Mouse (Mus musculus) neural tube, embryonic 11.5 days (tissue): Measurements from ENCODE around the gene H3f3a. TPM values are rescaled to one million over a fixed set of nuclear protein-coding genes. Genes with fewer than 3 reads are reported as not detected.
"Not testable (repeated sequence)": the region's sequence is repeated elsewhere in the genome, so short reads cannot be mapped to it uniquely, and the experiment has no call there.

ENCODE experiments used
- ATAC-seq: fragments of 200-750 bp; cut with Nextera tagmentation; 2 replicates; pipeline ENCODE4 v1.8.0; 2017; ENCODE audit warnings: moderate number of reproducible peaks, mild to moderate bottlenecking, moderate TSS enrichment, moderate library complexity; ENCODE audit not compliant: insufficient read depth, low FRiP score, low TSS enrichment
- DNase-seq: peaks from one replicate; pipeline ENCODE4 v3.0.0-alpha.2; 2015; ENCODE audit warnings: low spot score
- H3K27ac ChIP-seq: fragments of 300-500 bp; sonication (generic); 2 replicates; pipeline ENCODE4 v1.5.1; 2014; ENCODE audit warnings: low read depth, mild to moderate bottlenecking, low read length
- H3K27me3 ChIP-seq: fragments of 300-500 bp; sonication (generic); 2 replicates; pipeline ENCODE4 v1.6.1; 2014; ENCODE audit warnings: mild to moderate bottlenecking, low read length, mixed read lengths; ENCODE audit not compliant: control insufficient read depth, insufficient read depth
- H3K36me3 ChIP-seq: fragments of 300-500 bp; sonication (generic); 2 replicates; pipeline ENCODE4 v1.6.1; 2014; ENCODE audit warnings: mild to moderate bottlenecking, low read length, moderate library complexity, mixed read lengths; ENCODE audit not compliant: control insufficient read depth, insufficient read depth
- H3K4me1 ChIP-seq: fragments of 300-500 bp; sonication (generic); 2 replicates; pipeline ENCODE4 v1.6.1; 2014; ENCODE audit warnings: low read length, mixed read lengths; ENCODE audit not compliant: control insufficient read depth, insufficient read depth
- H3K4me2 ChIP-seq: fragments of 300-500 bp; sonication (generic); 2 replicates; pipeline ENCODE4 v1.6.1; 2014; ENCODE audit warnings: low read depth, mild to moderate bottlenecking, moderate library complexity
- H3K4me3 ChIP-seq: fragments of 300-500 bp; sonication (generic); 2 replicates; pipeline ENCODE4 v1.5.1; 2014; ENCODE audit warnings: low read depth, low read length
- H3K9ac ChIP-seq: fragments of 300-500 bp; sonication (generic); 2 replicates; pipeline ENCODE4 v1.6.1; 2014; ENCODE audit warnings: mild to moderate bottlenecking, low read length
- H3K9me3 ChIP-seq: fragments of 300-500 bp; sonication (generic); 2 replicates; pipeline ENCODE4 v1.6.1; 2016; ENCODE audit warnings: low read length; ENCODE audit not compliant: control insufficient read depth
- WGBS: fragments of 180-500 bp; shearing (Covaris S2); extraction: QIAGEN DNeasy Blood & Tissue Kit; methylation state at CpG from one replicate; pipeline ENCODE4 v1.1.7; 2014; 5-methylcytosine and 5-hydroxymethylcytosine counted together
- polyA plus RNA-seq: library from polyadenylated mRNA; unstranded; fragments of >200 nt; fragmentation: Nextera tagmentation; extraction: Ambion mirVana; gene quantifications from 2 replicates; pipeline ENCODE4 v1.2.1, GENCODE M21; 2014

The H3f3a gene
- polyA plus RNA-seq, 1 experiment from 2014 or later = 3,301 TPM

- H3K9ac ChIP-seq = no peak overlapping the region
- no peaks in the 10 kb centered on the region for H3K27me3 ChIP-seq
- DNase-seq (no peak), ATAC-seq (no peak)
- H3K4me2 ChIP-seq = no peak overlapping the region
- H3K9me3 ChIP-seq = no peaks in the 10 kb centered on the region
- WGBS = 90% methylated on average over 8 of the region's 8 CpGs
- no peaks in the 10 kb centered on the region for H3K4me1 ChIP-seq
- no peaks in the 10 kb centered on the region for H3K36me3 ChIP-seq
- H3K4me3 ChIP-seq = no peak overlapping the region
- no peak overlapping the region for H3K27ac ChIP-seq
These were observed 28.0 kb upstream of the H3f3a start for GRCm38 (mm10) chr1:180841561-180842300.

GRCm38 (mm10) chr1:180839201-180839910 is 25.6 kb upstream of the H3f3a start:
- WGBS = 70% methylated on average over 8 of the region's 8 CpGs
- H3K4me2 ChIP-seq = no peak overlapping the region
- H3K27me3 ChIP-seq = no peaks in the 10 kb centered on the region
- DNase-seq (no peak), ATAC-seq (no peak)
- no peak overlapping the region for H3K4me3 ChIP-seq
- H3K36me3 ChIP-seq = no peaks in the 10 kb centered on the region
- H3K9me3 ChIP-seq = no peaks in the 10 kb centered on the region
- H3K27ac ChIP-seq = no peak overlapping the region
- H3K9ac ChIP-seq = no peak overlapping the region
- no peaks in the 10 kb centered on the region for H3K4me1 ChIP-seq

- DNase-seq (no peak), ATAC-seq (no peak)
- Histone ChIP-seq H3K27ac (no peak overlapping the region), H3K27me3 (no peaks in the 10 kb centered on the region), H3K4me3 (no peak overlapping the region), H3K9me3 (no peaks in the 10 kb centered on the region), H3K36me3 (no peaks in the 10 kb centered on the region), H3K9ac (no peak overlapping the region), H3K4me1 (no peaks in the 10 kb centered on the region), H3K4me2 (no peak overlapping the region)
- 28% methylated on average over 6 of the region's 6 CpGs for WGBS
These were observed 24.3 kb upstream of the H3f3a start for GRCm38 (mm10) chr1:180838014-180838413.

GRCm38 (mm10) chr1:180837186-180837585 is 23.4 kb upstream of the H3f3a start:
- Histone ChIP-seq H3K9me3 (no peaks in the 10 kb centered on the region), H3K4me3 (no peak overlapping the region), H3K4me1 (no peaks in the 10 kb centered on the region), H3K4me2 (no peak overlapping the region), H3K27ac (no peak overlapping the region), H3K27me3 (no peaks in the 10 kb centered on the region), H3K36me3 (no peaks in the 10 kb centered on the region), H3K9ac (no peak overlapping the region)
- DNase-seq = no peak
- 91% methylated on average over 5 of the region's 5 CpGs for WGBS
- no peak for ATAC-seq

- 84% methylated on average over 8 of the region's 8 CpGs for WGBS
These were observed 22.7 kb upstream of the H3f3a start for GRCm38 (mm10) chr1:180836467-180836866.

GRCm38 (mm10) chr1:180835273-180836015 is 21.7 kb upstream of the H3f3a start:
- ATAC-seq = no peak
- Histone ChIP-seq H3K4me1 (no peaks in the 10 kb centered on the region), H3K4me2 (no peak overlapping the region), H3K27ac (no peak overlapping the region), H3K4me3 (no peak overlapping the region), H3K9ac (no peak overlapping the region), H3K27me3 (no peaks in the 10 kb centered on the region), H3K9me3 (no peaks in the 10 kb centered on the region), H3K36me3 (no peaks in the 10 kb centered on the region)
- WGBS = 90% methylated on average over 10 of the region's 10 CpGs
- DNase-seq = no peak

More at GRCm38 (mm10) chr1:180836467-180836866, 22.7 kb upstream of the H3f3a start:
- H3K4me2 ChIP-seq, H3K9ac ChIP-seq, H3K27ac ChIP-seq, H3K36me3 ChIP-seq, ATAC-seq, H3K27me3 ChIP-seq, DNase-seq, H3K4me1 ChIP-seq, H3K4me3 ChIP-seq, H3K9me3 ChIP-seq: not testable (repeated sequence)

- 56% methylated on average over 14 of the region's 14 CpGs for WGBS
- no peaks in the 10 kb centered on the region for H3K27me3 ChIP-seq
These were observed 17.0 kb upstream of the H3f3a start for GRCm38 (mm10) chr1:180830588-180831346.

GRCm38 (mm10) chr1:180830175-180830574 is 16.4 kb upstream of the H3f3a start:
- DNase-seq (no peak), ATAC-seq (no peak)
- Histone ChIP-seq H3K9ac (no peak overlapping the region), H3K9me3 (no peaks in the 10 kb centered on the region), H3K4me1 (no peaks in the 10 kb centered on the region), H3K27me3 (no peaks in the 10 kb centered on the region), H3K4me2 (no peak overlapping the region), H3K4me3 (no peak overlapping the region), H3K27ac (no peak overlapping the region), H3K36me3 (no peaks in the 10 kb centered on the region)
- WGBS = 84% methylated on average over 11 of the region's 11 CpGs

More at GRCm38 (mm10) chr1:180830588-180831346, 17.0 kb upstream of the H3f3a start:
- DNase-seq (no peak), ATAC-seq (no peak)
- no peaks in the 10 kb centered on the region for H3K9me3 ChIP-seq
- H3K27ac ChIP-seq = no peak overlapping the region
- no peak overlapping the region for H3K9ac ChIP-seq
- no peak overlapping the region for H3K4me3 ChIP-seq
- H3K4me1 ChIP-seq = no peaks in the 10 kb centered on the region
- H3K4me2 ChIP-seq = no peak overlapping the region
- H3K36me3 ChIP-seq = no peaks in the 10 kb centered on the region
